Mouse (Mus musculus) retina, adult 2 months (tissue): ENCODE data around the gene Tmem136.

Source experiments
- DNase-seq: peaks from one replicate; pipeline ENCODE4 v3.0.0-alpha.2; 2012; ENCODE audit warnings: low read depth, low spot score

Gene Tmem136

GRCm38 (mm10) chr9:43078711-43079110 is 37.7 kb downstream of the Tmem136 start:
- DNase-seq, result no peak

DNA sequence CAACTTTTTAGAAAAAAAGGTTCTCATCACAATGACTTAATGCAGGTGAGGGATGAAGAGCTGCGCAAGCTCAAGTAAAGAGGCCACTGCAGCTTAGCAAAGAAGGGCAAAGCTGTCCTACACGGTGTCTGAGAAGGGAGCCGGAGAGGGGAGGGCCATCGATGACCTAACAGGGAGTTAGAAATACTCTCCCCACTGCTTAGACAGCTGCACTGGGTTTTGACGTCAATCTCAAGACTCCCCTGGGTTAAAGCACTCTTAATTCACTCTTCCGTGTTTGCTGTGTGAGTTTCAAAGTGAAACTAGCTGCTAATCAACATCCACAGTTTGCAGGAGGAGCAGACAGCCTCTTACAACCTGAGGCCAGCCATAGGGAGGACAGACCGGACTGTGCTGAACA is 40.2 kb downstream of the Tmem136 start:
- no peak for DNase-seq

GRCm38 (mm10) chr9:43074611-43075010 is 41.8 kb downstream of the Tmem136 start:
- no peak for DNase-seq

GRCm38 (mm10) chr9:43071741-43072140 is 44.6 kb downstream of the Tmem136 start:
- no peak for DNase-seq

DNA sequence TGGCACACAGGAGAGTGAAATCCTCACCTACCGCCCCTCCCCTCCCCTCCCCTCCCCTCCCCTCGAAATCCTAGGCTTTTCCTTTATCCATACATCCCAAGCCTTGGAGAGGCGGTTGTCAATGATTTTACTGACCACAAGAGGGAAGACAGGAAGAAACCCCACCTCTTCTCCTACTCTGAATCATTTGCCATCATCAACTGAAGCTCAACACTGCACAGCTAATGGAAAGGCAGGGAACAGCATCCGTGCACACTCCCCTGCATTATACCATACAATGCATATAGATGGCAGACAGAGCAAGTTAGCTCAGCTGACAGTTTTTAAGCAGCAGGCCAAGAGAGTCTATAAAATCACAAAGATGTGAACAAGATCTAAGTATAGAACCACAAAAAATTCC is 45.2 kb downstream of the Tmem136 start:
- no peak for DNase-seq

GRCm38 (mm10) chr9:43070566-43070965 is 45.8 kb downstream of the Tmem136 start:
- no peak for DNase-seq

DNA sequence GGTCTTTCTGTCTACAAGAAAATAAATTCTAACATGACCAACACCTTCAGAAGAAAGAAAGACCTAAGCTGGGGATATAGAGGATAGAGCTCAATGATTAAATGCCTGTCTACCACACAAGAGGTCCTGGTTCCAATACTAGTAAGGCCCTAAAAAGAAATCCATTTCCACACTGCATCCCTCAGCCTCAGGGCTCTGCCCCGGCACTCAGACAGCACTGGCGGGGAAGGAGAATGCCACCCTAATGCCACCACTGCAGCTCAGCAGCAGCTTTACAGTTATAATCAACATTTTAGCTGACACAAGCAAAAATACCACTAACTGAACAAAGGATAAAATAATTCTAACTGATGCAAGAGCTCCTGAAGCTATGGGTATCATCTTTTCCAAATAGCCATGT is 46.2 kb downstream of the Tmem136 start:
- no peak for DNase-seq

DNA sequence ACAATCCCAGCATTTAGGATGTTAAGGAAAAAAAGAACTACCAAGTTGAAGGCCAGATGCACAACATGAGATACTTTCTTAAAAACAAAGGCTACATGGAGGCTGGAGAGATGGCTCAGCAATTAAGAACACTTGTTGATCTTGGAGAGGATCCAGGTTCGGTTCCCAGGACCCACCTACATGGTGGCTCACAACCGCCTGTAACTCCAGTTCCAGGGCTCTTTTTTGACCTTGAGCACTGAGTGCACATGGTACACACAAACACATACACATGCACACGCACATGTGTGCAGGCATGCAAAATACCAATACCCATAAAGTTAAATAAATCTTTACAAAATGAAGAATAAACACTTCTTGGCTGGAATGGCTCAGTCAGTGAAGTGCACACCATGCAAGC is 48.5 kb downstream of the Tmem136 start:
- DNase-seq, result no peak

GRCm38 (mm10) chr9:43065231-43065630 is 51.1 kb downstream of the Tmem136 start:
- DNase-seq, result no peak

DNA sequence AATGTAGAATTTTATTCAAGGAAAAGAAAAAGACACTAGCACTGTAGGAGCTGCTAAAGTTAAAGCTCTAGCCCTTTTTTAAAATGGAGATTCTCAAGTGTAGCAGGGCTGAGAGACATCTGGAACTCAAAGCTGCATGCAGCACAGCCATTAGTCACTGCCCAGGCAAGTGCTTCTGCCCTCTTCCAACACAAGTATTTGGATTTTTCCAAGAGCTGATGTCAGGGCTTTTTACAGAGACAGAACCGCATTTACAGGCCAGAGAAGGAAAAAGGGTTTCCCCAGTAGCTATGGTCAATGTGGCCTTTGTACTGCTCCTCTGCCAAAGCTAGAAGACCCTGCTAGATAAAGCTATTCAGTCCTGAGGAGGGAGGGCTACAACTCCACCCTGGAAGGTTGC is 54.8 kb downstream of the Tmem136 start:
- no peak for DNase-seq
